Mouse (Mus musculus) inflammation-experienced regulatory T-cells, adult 16 weeks (primary cell): ENCODE data around the gene Hist1h2bm. TPM values are rescaled to one million over a fixed set of nuclear protein-coding genes. Genes with fewer than 3 reads are reported as not detected.

ENCODE experiments used
- polyA plus RNA-seq: library from polyadenylated mRNA; unstranded; fragments of 100-300 nt; shearing (Covaris generic); gene quantifications from one replicate; pipeline ENCODE4 v1.2.1, GENCODE M21; 2017

Hist1h2bm gene
- polyA plus RNA-seq = 0.82 TPM

DNA sequence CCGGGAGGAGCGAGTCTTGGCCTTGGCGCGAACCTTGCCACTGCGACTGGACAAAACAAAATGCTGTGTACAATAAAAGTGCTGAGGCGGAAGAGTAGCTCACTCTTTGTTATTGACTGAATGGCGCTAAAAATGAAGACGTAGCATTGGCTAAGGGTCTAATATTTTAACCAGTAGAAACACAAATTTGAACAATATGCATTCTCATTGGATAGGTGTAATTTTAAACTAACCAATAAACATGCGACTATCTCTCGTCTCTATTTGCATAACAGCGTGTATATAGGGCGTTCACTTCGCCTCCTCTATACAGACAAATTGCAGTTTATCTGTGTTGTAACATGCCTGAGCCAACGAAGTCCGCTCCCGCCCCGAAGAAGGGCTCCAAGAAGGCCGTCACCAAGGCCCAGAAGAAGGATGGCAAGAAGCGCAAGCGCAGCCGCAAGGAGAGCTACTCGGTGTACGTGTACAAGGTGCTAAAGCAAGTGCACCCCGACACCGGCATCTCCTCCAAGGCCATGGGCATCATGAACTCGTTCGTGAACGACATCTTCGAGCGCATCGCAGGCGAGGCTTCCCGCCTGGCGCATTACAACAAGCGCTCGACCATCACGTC lies at the start of gene Hist1h2bm:
TSS of gene Hist1h2bm (plus strand) at position 288 of the 616 bp plus-strand sequence.

DNA sequence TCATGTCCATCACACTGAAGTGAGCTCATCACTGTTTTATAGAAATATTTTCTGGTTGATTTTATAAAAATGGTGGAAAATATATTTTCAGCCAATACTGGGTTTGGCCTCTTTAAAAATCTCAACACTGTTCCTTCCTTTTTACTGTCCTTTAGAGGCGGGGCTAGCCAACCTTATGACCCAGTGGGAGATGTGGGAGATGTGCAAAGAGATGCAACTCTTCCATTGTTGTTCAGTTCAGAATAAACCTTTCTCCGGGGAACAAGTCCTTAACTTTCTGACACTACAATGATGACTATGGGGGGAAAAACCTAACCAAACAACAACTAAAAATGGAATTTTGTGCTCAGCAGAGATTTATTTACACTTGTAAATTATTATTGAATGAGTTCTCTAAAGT lies 44.5 kb upstream of the Hist1h2bm start, which contains the start of gene Olfr1360:
TSS of gene Olfr1360 (minus strand) at position 101 of the 400 bp plus-strand sequence.

GRCm38 (mm10) chr13:21697811-21698210 lies 24.0 kb upstream of the Hist1h2bm start, which contains the start of gene Olfr1359:
Olfr1359 (plus strand) TSS chr13:21698111.

DNA sequence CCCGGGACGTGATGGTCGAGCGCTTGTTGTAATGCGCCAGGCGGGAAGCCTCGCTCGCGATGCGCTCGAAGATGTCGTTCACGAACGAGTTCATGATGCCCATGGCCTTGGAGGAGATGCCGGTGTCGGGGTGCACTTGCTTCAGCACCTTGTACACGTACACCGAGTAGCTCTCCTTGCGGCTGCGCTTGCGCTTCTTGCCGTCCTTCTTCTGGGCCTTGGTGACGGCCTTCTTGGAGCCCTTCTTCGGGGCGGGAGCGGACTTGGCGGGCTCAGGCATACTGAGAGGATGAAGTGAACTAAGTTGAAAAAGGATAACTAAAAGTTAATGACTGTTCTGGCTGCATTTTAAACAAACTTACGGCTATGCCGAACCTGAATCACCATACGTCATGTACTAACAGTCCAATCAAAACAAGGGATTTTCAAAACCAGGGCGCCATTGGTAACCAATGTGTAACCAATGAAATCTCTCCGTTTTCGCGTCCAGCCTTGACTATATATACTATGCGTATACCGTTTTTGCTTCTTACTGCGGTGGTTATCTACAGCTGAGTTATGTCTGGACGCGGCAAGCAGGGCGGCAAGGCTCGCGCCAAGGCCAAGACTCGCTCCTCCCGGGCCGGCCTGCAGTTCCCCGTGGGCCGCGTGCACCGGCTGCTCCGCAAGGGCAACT lies 5.8 kb upstream of the Hist1h2bm start, which contains the start of the genes Hist1h2bl and Hist1h2ai:
TSS of gene Hist1h2bl (minus strand) at position 280 of the 676 bp plus-strand sequence.
TSS of gene Hist1h2ai (plus strand) at position 559 of the 676 bp plus-strand sequence.

DNA sequence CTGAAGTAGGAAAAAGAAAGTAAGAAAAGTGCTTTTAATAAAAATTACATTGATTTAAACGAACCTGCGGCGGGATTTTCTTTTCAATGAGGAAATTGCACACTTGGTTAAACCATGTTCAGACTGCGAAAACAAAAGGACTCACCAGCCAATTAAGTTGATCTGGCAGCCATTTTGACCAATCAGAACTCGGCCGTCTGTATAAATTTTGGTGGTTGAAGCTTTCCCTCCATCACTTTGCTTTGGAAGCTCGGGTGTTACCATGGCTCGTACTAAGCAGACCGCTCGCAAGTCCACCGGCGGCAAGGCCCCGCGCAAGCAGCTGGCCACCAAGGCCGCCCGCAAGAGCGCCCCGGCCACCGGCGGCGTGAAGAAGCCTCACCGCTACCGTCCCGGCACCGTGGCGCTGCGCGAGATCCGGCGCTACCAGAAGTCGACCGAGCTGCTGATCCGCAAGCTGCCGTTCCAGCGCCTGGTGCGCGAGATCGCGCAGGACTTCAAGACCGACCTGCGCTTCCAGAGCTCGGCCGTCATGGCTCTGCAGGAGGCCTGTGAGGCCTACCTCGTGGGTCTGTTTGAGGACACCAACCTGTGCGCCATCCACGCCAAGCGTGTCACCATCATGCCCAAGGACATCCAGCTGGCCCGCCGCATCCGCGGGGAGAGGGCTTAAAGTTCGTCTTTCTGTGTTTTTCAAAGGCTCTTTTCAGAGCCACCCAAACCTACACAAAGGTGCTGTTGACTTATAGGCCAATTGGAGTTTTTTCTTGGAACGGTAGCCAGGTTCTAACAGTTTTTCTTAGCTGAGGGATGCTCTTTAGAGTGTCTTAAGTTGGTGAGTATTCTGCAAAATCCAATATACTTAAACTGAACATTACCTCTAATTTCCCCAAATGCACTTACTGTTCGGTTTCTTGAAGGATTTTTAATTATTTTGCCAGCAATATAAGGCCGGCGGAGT lies 4.2 kb upstream of the Hist1h2bm start, which contains the start of gene Hist1h3h:
TSS of gene Hist1h3h (plus strand) at position 263 of the 961 bp plus-strand sequence.

GRCm38 (mm10) chr13:21734906-21735767 lies 13.3 kb downstream of the Hist1h2bm start, which contains the start of gene Hist1h4j:
Hist1h4j (plus strand) TSS chr13:21735064.

DNA sequence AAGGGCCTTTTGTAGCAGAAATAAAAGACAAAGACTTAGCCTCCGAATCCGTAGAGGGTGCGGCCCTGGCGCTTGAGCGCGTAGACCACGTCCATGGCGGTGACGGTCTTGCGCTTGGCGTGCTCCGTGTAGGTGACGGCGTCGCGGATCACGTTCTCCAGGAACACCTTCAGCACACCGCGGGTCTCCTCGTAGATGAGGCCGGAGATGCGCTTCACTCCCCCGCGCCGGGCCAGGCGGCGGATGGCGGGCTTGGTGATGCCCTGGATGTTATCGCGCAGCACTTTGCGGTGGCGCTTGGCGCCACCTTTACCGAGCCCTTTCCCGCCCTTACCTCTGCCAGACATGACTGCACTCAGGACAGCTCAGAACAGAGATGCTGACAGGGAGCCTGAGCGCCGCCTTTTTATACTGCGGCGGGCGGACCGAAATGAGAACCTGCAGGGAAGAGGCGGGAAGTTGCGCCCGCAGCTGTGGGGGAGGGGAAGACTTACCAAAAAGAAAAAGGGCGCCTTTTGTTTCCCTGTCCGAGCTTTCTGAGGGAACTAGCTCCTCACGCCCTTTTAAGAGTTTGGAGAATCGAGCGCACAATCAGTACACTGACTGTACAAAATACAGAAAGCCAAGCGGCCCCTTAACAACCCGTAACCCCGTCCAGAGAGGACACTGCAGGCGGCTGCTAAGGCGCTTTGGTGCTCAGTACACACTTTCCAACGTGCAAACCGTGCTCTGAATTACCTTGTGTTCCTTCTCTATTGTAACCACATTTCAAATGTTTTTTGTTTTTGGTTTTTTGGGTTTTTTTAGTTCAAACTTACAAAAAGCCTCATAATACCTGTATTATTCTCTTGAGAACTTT lies 28.5 kb downstream of the Hist1h2bm start, which contains the start of gene Hist1h4k:
TSS of gene Hist1h4k (minus strand) at position 347 of the 859 bp plus-strand sequence.

DNA sequence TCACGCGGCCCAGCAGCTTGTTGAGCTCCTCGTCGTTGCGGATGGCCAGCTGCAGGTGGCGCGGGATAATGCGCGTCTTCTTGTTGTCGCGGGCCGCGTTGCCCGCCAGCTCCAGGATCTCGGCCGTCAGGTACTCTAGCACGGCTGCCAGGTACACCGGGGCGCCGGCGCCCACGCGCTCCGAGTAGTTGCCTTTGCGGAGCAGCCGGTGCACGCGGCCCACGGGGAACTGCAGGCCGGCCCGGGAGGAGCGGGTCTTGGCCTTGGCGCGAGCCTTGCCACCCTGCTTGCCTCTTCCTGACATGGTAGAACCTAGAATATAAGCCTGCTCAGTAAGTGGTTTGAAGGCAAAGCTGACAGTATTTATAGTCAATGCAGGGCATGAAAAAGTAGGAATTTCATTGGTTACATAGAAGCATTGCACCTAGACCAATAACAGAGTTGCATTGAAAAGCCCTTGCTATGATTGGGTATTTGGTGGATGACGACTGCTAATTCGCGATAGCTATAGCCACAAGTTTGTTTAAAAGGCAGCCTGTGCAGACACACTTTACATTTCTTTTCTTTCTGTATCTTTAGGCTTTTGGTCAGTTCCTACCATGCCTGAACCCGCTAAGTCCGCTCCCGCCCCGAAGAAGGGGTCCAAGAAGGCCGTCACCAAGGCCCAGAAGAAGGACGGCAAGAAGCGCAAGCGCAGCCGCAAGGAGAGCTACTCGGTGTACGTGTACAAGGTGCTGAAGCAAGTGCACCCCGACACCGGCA lies 31.9 kb downstream of the Hist1h2bm start, which contains the start of the genes Hist1h2ak and Hist1h2bn:
TSS of gene Hist1h2ak (minus strand) at position 304 of the 762 bp plus-strand sequence.
TSS of gene Hist1h2bn (plus strand) at position 600 of the 762 bp plus-strand sequence.

Other genes with a start within 250 kb of the Hist1h2bm start
- not detected for gene Zkscan4, start 243.1 kb upstream of the Hist1h2bm start, polyA plus RNA-seq
- not detected for gene Gm10065, start 242.6 kb upstream of the Hist1h2bm start, polyA plus RNA-seq
- not detected for gene AK157302, start 226.8 kb upstream of the Hist1h2bm start, polyA plus RNA-seq
- 11.1 TPM for gene Gm11273, start 220.6 kb upstream of the Hist1h2bm start, polyA plus RNA-seq
- gene Zkscan8, start 190.9 kb upstream of the Hist1h2bm start, polyA plus RNA-seq = 10.4 TPM
- gene Olfr1366, start 179.2 kb upstream of the Hist1h2bm start, polyA plus RNA-seq = not detected
- 0.20 TPM for gene Olfr1535, start 162.2 kb upstream of the Hist1h2bm start, polyA plus RNA-seq
- gene Olfr1364, start 140.3 kb upstream of the Hist1h2bm start, polyA plus RNA-seq = not detected
- not detected for gene Olfr1362, start 108.0 kb upstream of the Hist1h2bm start, polyA plus RNA-seq
- gene Olfr11, start 79.5 kb upstream of the Hist1h2bm start, polyA plus RNA-seq = not detected
- not detected for gene Olfr1361, start 58.7 kb upstream of the Hist1h2bm start, polyA plus RNA-seq
- gene Olfr1360, start 44.6 kb upstream of the Hist1h2bm start, polyA plus RNA-seq = not detected
- gene Olfr1359, start 23.9 kb upstream of the Hist1h2bm start, polyA plus RNA-seq = not detected
- not detected for gene Hist1h2bl, start 5.9 kb upstream of the Hist1h2bm start, polyA plus RNA-seq
- gene Hist1h2ai, start 5.6 kb upstream of the Hist1h2bm start, polyA plus RNA-seq = not detected
- gene Hist1h3h, start 4.4 kb upstream of the Hist1h2bm start, polyA plus RNA-seq = not detected
- gene Hist1h4j, start 13.0 kb downstream of the Hist1h2bm start, polyA plus RNA-seq = not detected
- gene Hist1h4k, start 28.5 kb downstream of the Hist1h2bm start, polyA plus RNA-seq = 22.8 TPM
- gene Hist1h2ak, start 31.8 kb downstream of the Hist1h2bm start, polyA plus RNA-seq = 3.0 TPM
- gene Hist1h2bn, start 32.1 kb downstream of the Hist1h2bm start, polyA plus RNA-seq = 2.1 TPM
- 4.3 TPM for gene Hist1h1b, start 58.6 kb downstream of the Hist1h2bm start, polyA plus RNA-seq
- gene Hist1h3i, start 61.3 kb downstream of the Hist1h2bm start, polyA plus RNA-seq = 1.6 TPM
- gene Hist1h2an, start 65.2 kb downstream of the Hist1h2bm start, polyA plus RNA-seq = not detected
- not detected for gene Hist1h2bp, start 65.4 kb downstream of the Hist1h2bm start, polyA plus RNA-seq
- 6.5 TPM for gene Hist1h2bq, start 88.2 kb downstream of the Hist1h2bm start, polyA plus RNA-seq
- not detected for gene Hist1h2ao, start 88.4 kb downstream of the Hist1h2bm start, polyA plus RNA-seq
- 42.3 TPM for gene Hist1h4m, start 89.7 kb downstream of the Hist1h2bm start, polyA plus RNA-seq
- gene Hist1h4n, start 110.2 kb downstream of the Hist1h2bm start, polyA plus RNA-seq = 3.8 TPM
- gene Hist1h2ap, start 111.5 kb downstream of the Hist1h2bm start, polyA plus RNA-seq = 104 TPM
- 6.7 TPM for gene Hist1h2br, start 111.7 kb downstream of the Hist1h2bm start, polyA plus RNA-seq
- gene Zfp184, start 223.1 kb downstream of the Hist1h2bm start, polyA plus RNA-seq = 0.24 TPM